Comparison of ENCODE assay signal across 8 mouse cellular contexts in genomic region chr11:115708956-115709828, GRCm38 (mm10). TPM values are rescaled to one million over a fixed set of nuclear protein-coding genes. Genes with fewer than 3 reads are reported as not detected.
DNase-seq lines count a peak whose midpoint lies in the region; ATAC-seq and TF ChIP-seq lines count a peak whose summit lies in the region.

No protein-coding gene starts in this region.

- peak overlapping the region; percentile 78 for H3K27ac ChIP-seq in heart, adult 2 months
- no peak overlapping the region for H3K27ac ChIP-seq in embryonic fibroblast, embryonic 13.5 days (ENCODE audit: insufficient read depth, low read length)
- peak overlapping the region; percentile 93 for H3K27ac ChIP-seq in limb, embryonic 15.5 days

- intact Hi-C loops in heart, adult 2 months (cut with DNase I) = no loop called here

- H3K27me3 ChIP-seq in heart, adult 2 months (ENCODE audit: control insufficient read depth, insufficient read depth, low read length) = no peaks in the 10 kb centered on the region
- H3K27me3 ChIP-seq in limb, embryonic 15.5 days = no peaks in the 10 kb centered on the region

- H3K36me3 ChIP-seq in heart, adult 2 months (ENCODE audit: control insufficient read depth, insufficient read depth, low read length) = no peaks in the 10 kb centered on the region
- H3K36me3 ChIP-seq in limb, embryonic 15.5 days = no peaks in the 10 kb centered on the region

- TF ChIP-seq POLR2A in heart, adult 2 months (IDR thresholded peaks at IDR 0.05; ENCODE audit: insufficient read depth, low read depth, low read length) = no peak
- TF ChIP-seq POLR2A in embryonic fibroblast, embryonic 13.5 days (IDR thresholded peaks at IDR 0.05; ENCODE audit: low read depth, low read length) = 0 out of 2 replicates have a peak, but pooled peaks have one; percentile 24

- WGBS in heart, adult 2 months = 2% methylated on average over 23 of the region's 23 CpGs
- 1% methylated on average over 23 of the region's 23 CpGs for WGBS in limb, embryonic 15.5 days

- H3K4me3 ChIP-seq in heart, adult 2 months = peak overlapping the region; percentile 79
- peak overlapping the region; percentile 61 for H3K4me3 ChIP-seq in embryonic fibroblast, embryonic 13.5 days (ENCODE audit: insufficient read depth, low read length)
- H3K4me3 ChIP-seq in limb, embryonic 15.5 days = peak overlapping the region; percentile 97

- peak overlapping the region; percentile 85 for H3K4me2 ChIP-seq in limb, embryonic 15.5 days

- ATAC-seq in limb, embryonic 15.5 days (ENCODE audit: insufficient number of reproducible peaks, low FRiP score, low TSS enrichment, low read depth) = peak; percentile 45; the same call in 1 of the 2 replicates

- peak overlapping the region; percentile 79 for H3K9ac ChIP-seq in heart, adult 2 months (ENCODE audit: low read depth, low read length)
- H3K9ac ChIP-seq in limb, embryonic 15.5 days = peak overlapping the region; percentile 95; the same call in 1 of the 2 replicates

- DNase-seq in heart, adult 2 months = no peak
- no peak for DNase-seq in heart, postnatal 4 days
- peak; percentile 40 for DNase-seq in NIH3T3 (ENCODE audit: low read depth)
- DNase-seq in induced T-regulatory cell, adult 2 months (ENCODE audit: low read depth) = peak; percentile 70
- peak; percentile 76 for DNase-seq in naive thymus-derived CD4-positive, alpha-beta T cell, adult 2 months (ENCODE audit: low read depth)
- peak; percentile 76 for DNase-seq in thymus, postnatal 4 days

- peaks cover 6% of the 10 kb centered on the region for H3K4me1 ChIP-seq in heart, adult 2 months (ENCODE audit: control insufficient read depth, insufficient read depth, low read length)
- peaks cover 7% of the 10 kb centered on the region for H3K4me1 ChIP-seq in embryonic fibroblast, embryonic 13.5 days (ENCODE audit: control insufficient read depth, insufficient read depth, low read length)
- peaks cover 24% of the 10 kb centered on the region for H3K4me1 ChIP-seq in limb, embryonic 15.5 days

- TF ChIP-seq EP300 in heart, adult 2 months (IDR thresholded peaks at IDR 0.05; ENCODE audit: insufficient read depth, low read depth, low read length) = no peak

- TF ChIP-seq CTCF in heart, adult 2 months (IDR thresholded peaks at IDR 0.05) = no peak
- TF ChIP-seq CTCF in embryonic fibroblast, embryonic 13.5 days (IDR thresholded peaks at IDR 0.05; ENCODE audit: borderline replicate concordance, insufficient read depth, low read length) = no peak

- peaks cover 3% of the 10 kb centered on the region; the same call in 1 of the 2 replicates for H3K79me2 ChIP-seq in heart, adult 2 months (replicated peaks; ENCODE audit: control insufficient read depth, insufficient read depth, low read length)

- no peaks in the 10 kb centered on the region for H3K9me3 ChIP-seq in limb, embryonic 15.5 days

RNA-seq across cellular contexts. Expression of gene Grb2, which starts 0.8 kb away (rescaled TPM):
- 100 to 1,000 TPM; 107 to 109 TPM for total RNA-seq in heart, adult 2 months (2021)
- polyA plus RNA-seq in heart, adult 2 months (2012; rRNA removed) = 52.0 and 73.2 TPM in 2 replicates
- total RNA-seq in heart, postnatal 4 days (2021) = 100 to 1,000 TPM; 119 to 134 TPM
- 61.1 and 69.3 TPM in 2 replicates for polyA plus RNA-seq in embryonic fibroblast, embryonic 13.5 days (2011; ENCODE audit: insufficient read length, low read depth, missing spikeins)
- 87.7 and 93.9 TPM in 2 replicates for polyA plus RNA-seq in limb, embryonic 15.5 days (2015; fragmentation: Nextera tagmentation; extraction: Ambion mirVana)

RNA-seq across cellular contexts. Expression of gene Tmem94, which starts 56.0 kb away (rescaled TPM):
- 100 to 1,000 TPM in 1 of 2 experiments, 10 to 100 TPM in 1; 99.5 to 103 TPM for total RNA-seq in heart, adult 2 months (2021)
- polyA plus RNA-seq in heart, adult 2 months (2012; rRNA removed) = 125 and 135 TPM in 2 replicates
- total RNA-seq in heart, postnatal 4 days (2021) = 100 to 1,000 TPM; 103 to 108 TPM
- 15.1 and 17.4 TPM in 2 replicates for polyA plus RNA-seq in embryonic fibroblast, embryonic 13.5 days (2011; ENCODE audit: insufficient read length, low read depth, missing spikeins)
- 23.6 and 28.1 TPM in 2 replicates for polyA plus RNA-seq in limb, embryonic 15.5 days (2015; fragmentation: Nextera tagmentation; extraction: Ambion mirVana)

Comparison
In these comparisons a context has a peak if more than half of its experiments do, and no peak if none do; other contexts are left out.
1. DNase-seq: peak in NIH3T3 (single experiment), induced T-regulatory cell, adult 2 months (single experiment), naive thymus-derived CD4-positive, alpha-beta T cell, adult 2 months (single experiment) and thymus, postnatal 4 days (single experiment); none in heart, adult 2 months (0 of 2) and heart, postnatal 4 days (single experiment).
2. Peak in every context shown above with its lines, with median percentiles within 50 percentile points of each other: H3K4me3 ChIP-seq.